Mouse (Mus musculus): ENCODE measurements around the gene Chrdl1. TPM values are rescaled to one million over a fixed set of nuclear protein-coding genes. Genes with fewer than 3 reads are reported as not detected.

The Chrdl1 gene
- polyA plus RNA-seq (2014; fragmentation: Nextera tagmentation; extraction: Ambion mirVana), result 22.0 and 25.0 TPM in 2 replicates

DNA sequence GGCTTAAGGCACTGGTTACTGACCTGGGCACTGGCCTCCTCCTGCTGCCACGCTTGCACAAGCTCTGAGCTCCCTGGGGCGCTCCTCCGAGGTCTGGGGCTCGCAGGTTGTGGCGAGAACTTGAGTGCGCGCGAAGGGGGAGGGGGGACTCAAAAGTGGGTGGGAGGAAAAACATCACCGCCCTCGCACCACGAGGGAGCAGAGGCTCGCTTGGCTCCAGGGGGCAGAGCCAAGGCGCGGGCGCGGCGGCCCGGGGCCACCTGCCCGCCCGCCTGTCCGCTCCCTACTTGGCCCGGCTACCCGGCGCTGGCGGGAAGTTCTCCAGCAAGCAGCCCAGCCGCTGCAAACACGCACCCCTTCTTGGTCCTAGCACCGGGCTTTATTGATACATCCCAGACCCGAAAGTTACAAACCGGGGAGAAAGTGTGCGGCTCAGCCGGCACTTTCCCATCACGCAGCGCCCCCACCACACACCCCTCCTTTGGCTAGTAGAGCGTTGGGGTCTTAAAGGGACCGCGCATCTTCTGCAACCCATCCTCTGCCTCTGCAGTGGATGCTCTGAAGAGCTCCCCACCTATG, at the start of gene Chrdl1:
Gene Chrdl1, minus strand, starts transcription at position 472 of the 579 bp plus-strand sequence.
- Histone ChIP-seq H3K4me2 (replicated peaks; ENCODE audit: low read depth, low read length) (peak within 1 kb of the TSS; percentile 44), H3K4me1 (ENCODE audit: control insufficient read depth, insufficient read depth, low read length) (no peaks in the 10 kb centered on the region), H3K27ac (ENCODE audit: low read length) (no peak within 1 kb of the TSS), H3K36me3 (ENCODE audit: control insufficient read depth, insufficient read depth, low read length) (no peaks in the 10 kb centered on the region), H3K9me3 (ENCODE audit: control insufficient read depth, low read depth, low read length) (no peaks in the 10 kb centered on the region), H3K27me3 (ENCODE audit: control insufficient read depth, insufficient read depth, low read length) (no peaks in the 10 kb centered on the region), H3K4me3 (ENCODE audit: low read depth, low read length) (peak within 1 kb of the TSS; percentile 34), H3K9ac (replicated peaks; ENCODE audit: low read depth, low read length) (no peak within 1 kb of the TSS)
- ATAC-seq (ENCODE audit: insufficient number of reproducible peaks, insufficient read depth, low FRiP score, low read depth), result peak; percentile 69; the same call in 1 of the 2 replicates
- 20% methylated on average over 32 of the region's 37 CpGs for WGBS

DNA sequence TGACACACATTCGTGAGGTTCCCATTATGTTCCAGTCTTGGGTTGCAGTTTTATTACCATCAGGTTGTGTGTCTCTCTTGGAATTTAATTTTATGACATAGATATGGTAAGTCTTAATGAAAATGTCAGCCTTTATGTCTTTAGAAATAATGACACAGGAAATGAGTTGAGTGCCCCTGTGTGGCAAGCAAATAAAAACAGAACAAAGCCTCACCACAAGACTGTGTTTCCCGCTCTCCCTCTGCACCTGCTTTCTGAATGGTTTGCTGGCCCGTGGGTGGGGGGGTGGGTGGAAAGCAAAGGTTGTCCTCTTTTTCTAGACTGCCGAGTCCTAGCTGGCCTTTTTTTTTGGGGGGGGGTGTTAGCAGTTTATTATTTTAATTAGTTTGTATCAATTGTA, 48.6 kb upstream of the Chrdl1 start:
- 63% methylated on average over 4 of the region's 4 CpGs for WGBS

DNA sequence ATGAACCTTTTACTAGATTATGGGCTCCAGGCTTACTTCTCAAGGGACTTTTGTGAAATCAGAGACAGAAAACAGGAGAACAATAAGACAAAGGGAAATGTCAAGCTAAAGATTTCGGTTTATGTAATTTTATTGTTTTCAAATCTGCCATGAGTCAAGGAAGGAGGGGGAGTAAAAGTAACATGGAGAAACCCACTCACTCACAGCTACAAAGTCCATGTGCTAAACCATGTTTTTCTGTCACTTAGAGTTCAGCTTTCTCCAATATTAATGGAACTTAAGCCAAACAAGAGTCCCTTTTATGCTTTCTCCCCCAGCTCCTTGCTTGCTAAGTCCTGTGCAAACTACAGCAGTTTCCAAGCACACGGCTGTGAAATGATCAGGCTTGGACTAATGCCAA, 10.5 kb upstream of the Chrdl1 start:
- no peak overlapping the region for H3K27ac ChIP-seq (ENCODE audit: low read length)
- no peak for ATAC-seq (ENCODE audit: insufficient number of reproducible peaks, insufficient read depth, low FRiP score, low read depth)

More for the DNA sequence above, 48.6 kb upstream of the Chrdl1 start:
- Histone ChIP-seq H3K4me1 (ENCODE audit: control insufficient read depth, insufficient read depth, low read length) (no peaks in the 10 kb centered on the region), H3K36me3 (ENCODE audit: control insufficient read depth, insufficient read depth, low read length) (no peaks in the 10 kb centered on the region), H3K4me3 (ENCODE audit: low read depth, low read length) (no peak overlapping the region), H3K27ac (ENCODE audit: low read length) (no peak overlapping the region), H3K4me2 (replicated peaks; ENCODE audit: low read depth, low read length) (no peak overlapping the region), H3K9me3 (ENCODE audit: control insufficient read depth, low read depth, low read length) (no peaks in the 10 kb centered on the region), H3K9ac (replicated peaks; ENCODE audit: low read depth, low read length) (no peak overlapping the region), H3K27me3 (ENCODE audit: control insufficient read depth, insufficient read depth, low read length) (no peaks in the 10 kb centered on the region)
- ATAC-seq (ENCODE audit: insufficient number of reproducible peaks, insufficient read depth, low FRiP score, low read depth), result no peak

DNA sequence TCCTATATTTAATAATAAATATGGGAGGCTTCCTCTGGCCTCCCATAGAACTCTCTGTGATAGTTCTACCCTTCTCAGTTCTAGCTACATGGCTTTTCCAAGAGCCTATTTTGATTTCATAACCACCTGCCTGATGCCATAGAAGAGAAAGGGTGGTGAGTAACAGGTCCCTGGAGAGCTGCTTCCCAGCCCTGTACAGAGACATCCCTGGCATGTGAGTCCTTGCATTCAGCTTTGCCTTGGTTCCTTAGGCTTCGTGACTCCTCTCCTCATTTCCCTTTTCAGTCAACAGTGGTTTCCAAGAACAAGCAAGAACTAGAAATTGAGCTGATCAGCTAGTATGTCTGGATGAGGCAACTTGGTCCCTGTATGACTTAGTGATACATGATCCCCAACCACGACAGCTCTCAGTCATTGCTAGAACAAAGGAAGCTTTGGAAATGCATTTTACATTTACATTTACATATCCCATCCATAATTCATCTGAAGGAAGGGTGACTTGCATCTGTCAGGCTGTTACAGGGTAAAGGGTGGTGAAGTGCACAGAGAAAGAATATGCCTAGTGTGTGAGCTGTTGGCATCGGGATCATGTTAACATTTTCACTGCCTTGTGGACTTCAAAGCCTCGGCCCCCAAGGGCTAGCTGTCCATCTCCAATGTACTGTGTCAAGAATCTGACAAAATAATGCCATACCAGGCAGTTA, 27.7 kb downstream of the Chrdl1 start:
- Histone ChIP-seq H3K27ac (ENCODE audit: low read length) (no peak overlapping the region), H3K4me3 (ENCODE audit: low read depth, low read length) (no peak overlapping the region), H3K36me3 (ENCODE audit: control insufficient read depth, insufficient read depth, low read length) (no peaks in the 10 kb centered on the region), H3K4me2 (replicated peaks; ENCODE audit: low read depth, low read length) (no peak overlapping the region), H3K9ac (replicated peaks; ENCODE audit: low read depth, low read length) (no peak overlapping the region), H3K27me3 (ENCODE audit: control insufficient read depth, insufficient read depth, low read length) (no peaks in the 10 kb centered on the region), H3K9me3 (ENCODE audit: control insufficient read depth, low read depth, low read length) (no peaks in the 10 kb centered on the region), H3K4me1 (ENCODE audit: control insufficient read depth, insufficient read depth, low read length) (no peaks in the 10 kb centered on the region)
- WGBS, result 83% methylated on average over 4 of the region's 4 CpGs
- no peak for ATAC-seq (ENCODE audit: insufficient number of reproducible peaks, insufficient read depth, low FRiP score, low read depth)

More for the DNA sequence above, 10.5 kb upstream of the Chrdl1 start:
- Histone ChIP-seq H3K36me3 (ENCODE audit: control insufficient read depth, insufficient read depth, low read length) (no peaks in the 10 kb centered on the region), H3K4me3 (ENCODE audit: low read depth, low read length) (no peak overlapping the region), H3K4me1 (ENCODE audit: control insufficient read depth, insufficient read depth, low read length) (no peaks in the 10 kb centered on the region), H3K9me3 (ENCODE audit: control insufficient read depth, low read depth, low read length) (no peaks in the 10 kb centered on the region), H3K27me3 (ENCODE audit: control insufficient read depth, insufficient read depth, low read length) (no peaks in the 10 kb centered on the region), H3K9ac (replicated peaks; ENCODE audit: low read depth, low read length) (no peak overlapping the region), H3K4me2 (replicated peaks; ENCODE audit: low read depth, low read length) (no peak overlapping the region)
- WGBS, result 52% methylated on average over 2 of the region's 2 CpGs

DNA sequence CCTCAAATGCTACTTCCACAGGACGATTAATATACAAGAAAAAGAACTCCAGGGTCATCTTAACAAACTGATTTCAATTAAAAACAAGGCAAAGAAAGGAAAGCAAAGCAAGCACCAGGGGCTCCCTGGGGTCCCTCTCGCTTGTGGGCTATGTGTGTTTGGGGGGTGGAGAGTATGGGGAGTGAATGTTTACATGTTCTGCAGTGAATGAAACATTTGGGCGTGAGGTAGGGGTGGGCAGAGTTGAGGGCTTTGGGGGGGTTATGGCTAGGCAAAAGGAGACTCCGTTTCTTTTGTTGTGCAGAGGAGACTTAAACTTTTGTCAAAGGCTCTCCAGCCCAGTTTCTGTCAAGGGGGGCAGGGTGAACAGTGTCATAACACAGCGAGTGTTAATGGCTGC, 46.8 kb downstream of the Chrdl1 start:
- 31% methylated on average over 5 of the region's 5 CpGs for WGBS
- Histone ChIP-seq H3K9ac (replicated peaks; ENCODE audit: low read depth, low read length) (no peak overlapping the region), H3K9me3 (ENCODE audit: control insufficient read depth, low read depth, low read length) (no peaks in the 10 kb centered on the region), H3K4me3 (ENCODE audit: low read depth, low read length) (no peak overlapping the region), H3K36me3 (ENCODE audit: control insufficient read depth, insufficient read depth, low read length) (no peaks in the 10 kb centered on the region), H3K27me3 (ENCODE audit: control insufficient read depth, insufficient read depth, low read length) (no peaks in the 10 kb centered on the region), H3K27ac (ENCODE audit: low read length) (no peak overlapping the region), H3K4me2 (replicated peaks; ENCODE audit: low read depth, low read length) (no peak overlapping the region), H3K4me1 (ENCODE audit: control insufficient read depth, insufficient read depth, low read length) (no peaks in the 10 kb centered on the region)
- no peak for ATAC-seq (ENCODE audit: insufficient number of reproducible peaks, insufficient read depth, low FRiP score, low read depth)

DNA sequence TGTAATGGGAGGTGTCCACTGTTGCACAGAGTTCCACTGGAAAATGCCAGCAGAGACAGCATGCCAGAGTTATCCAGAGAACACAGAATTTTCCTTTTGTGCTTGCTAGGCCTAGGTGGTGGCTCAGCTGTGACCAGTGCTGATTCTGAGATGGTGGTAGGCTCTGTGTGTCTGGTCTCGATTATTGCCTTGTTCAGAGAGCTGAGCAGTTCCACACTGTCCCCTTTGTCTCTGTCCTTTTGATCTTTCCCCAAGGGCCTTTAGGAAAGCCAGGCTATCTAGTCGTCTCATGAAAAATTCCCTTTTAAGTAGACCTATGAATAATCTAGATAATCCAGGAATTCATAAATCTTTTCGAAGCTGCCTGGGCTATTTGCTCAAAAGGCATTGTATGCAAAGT, 47.3 kb downstream of the Chrdl1 start:
- Histone ChIP-seq H3K4me1 (ENCODE audit: control insufficient read depth, insufficient read depth, low read length) (no peaks in the 10 kb centered on the region), H3K36me3 (ENCODE audit: control insufficient read depth, insufficient read depth, low read length) (no peaks in the 10 kb centered on the region), H3K4me3 (ENCODE audit: low read depth, low read length) (no peak overlapping the region), H3K4me2 (replicated peaks; ENCODE audit: low read depth, low read length) (no peak overlapping the region), H3K9me3 (ENCODE audit: control insufficient read depth, low read depth, low read length) (no peaks in the 10 kb centered on the region), H3K9ac (replicated peaks; ENCODE audit: low read depth, low read length) (no peak overlapping the region), H3K27ac (ENCODE audit: low read length) (no peak overlapping the region), H3K27me3 (ENCODE audit: control insufficient read depth, insufficient read depth, low read length) (no peaks in the 10 kb centered on the region)
- 44% methylated on average over 3 of the region's 3 CpGs for WGBS
- ATAC-seq (ENCODE audit: insufficient number of reproducible peaks, insufficient read depth, low FRiP score, low read depth), result no peak

DNA sequence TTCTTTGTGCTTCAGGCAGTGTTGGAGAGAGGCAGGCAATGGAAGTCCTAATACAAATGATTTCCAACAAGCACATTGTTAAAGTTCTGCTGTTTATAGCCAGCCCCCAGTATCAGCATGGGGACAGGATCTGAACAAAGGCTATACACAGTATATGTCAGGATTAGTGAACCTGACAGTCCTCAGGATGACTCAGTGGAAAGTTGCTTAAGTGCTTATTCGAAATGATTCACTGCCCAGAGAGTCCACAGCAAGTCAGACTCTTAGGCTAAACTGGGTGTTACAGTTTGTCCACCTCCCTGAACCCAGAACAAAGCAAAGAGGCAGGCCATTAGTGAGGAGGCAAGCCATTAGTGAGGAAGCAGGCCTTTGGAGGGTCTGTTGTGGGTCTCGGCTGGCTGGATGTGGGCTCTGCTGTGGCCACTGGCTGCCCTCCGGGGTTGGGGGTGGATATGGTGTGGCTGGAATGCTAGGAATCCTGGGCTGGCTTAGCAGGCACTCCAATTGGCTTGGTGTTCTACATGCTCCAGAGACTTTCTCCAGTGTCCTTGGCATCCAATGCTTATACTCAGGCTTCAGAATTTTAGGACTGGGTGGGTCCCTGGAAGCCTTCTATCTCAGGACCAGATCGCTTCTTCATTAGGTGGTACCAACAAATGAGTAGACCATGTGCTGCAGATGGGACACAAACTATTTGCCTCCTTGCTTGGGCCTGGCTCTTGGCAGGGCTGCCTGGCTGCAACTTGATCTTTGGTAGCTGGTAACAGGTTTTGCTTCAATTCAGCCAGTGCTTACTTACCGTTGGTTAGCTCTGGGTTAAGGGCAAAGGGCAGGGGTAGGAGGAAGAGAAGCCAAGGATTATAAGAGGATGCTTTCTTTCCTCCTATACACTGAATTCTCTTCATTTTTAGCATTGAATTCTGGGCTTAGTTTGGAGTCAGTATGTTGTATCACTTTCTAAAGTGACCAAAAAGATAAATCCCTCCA, 49.3 kb downstream of the Chrdl1 start:
- WGBS, result 52% methylated on average over 5 of the region's 5 CpGs
- ATAC-seq (ENCODE audit: insufficient number of reproducible peaks, insufficient read depth, low FRiP score, low read depth), result no peak
- Histone ChIP-seq H3K4me3 (ENCODE audit: low read depth, low read length) (no peak overlapping the region), H3K4me2 (replicated peaks; ENCODE audit: low read depth, low read length) (no peak overlapping the region), H3K36me3 (ENCODE audit: control insufficient read depth, insufficient read depth, low read length) (no peaks in the 10 kb centered on the region), H3K4me1 (ENCODE audit: control insufficient read depth, insufficient read depth, low read length) (no peaks in the 10 kb centered on the region), H3K9ac (replicated peaks; ENCODE audit: low read depth, low read length) (no peak overlapping the region), H3K27ac (ENCODE audit: low read length) (no peak overlapping the region), H3K27me3 (ENCODE audit: control insufficient read depth, insufficient read depth, low read length) (no peaks in the 10 kb centered on the region), H3K9me3 (ENCODE audit: control insufficient read depth, low read depth, low read length) (no peaks in the 10 kb centered on the region)

DNA sequence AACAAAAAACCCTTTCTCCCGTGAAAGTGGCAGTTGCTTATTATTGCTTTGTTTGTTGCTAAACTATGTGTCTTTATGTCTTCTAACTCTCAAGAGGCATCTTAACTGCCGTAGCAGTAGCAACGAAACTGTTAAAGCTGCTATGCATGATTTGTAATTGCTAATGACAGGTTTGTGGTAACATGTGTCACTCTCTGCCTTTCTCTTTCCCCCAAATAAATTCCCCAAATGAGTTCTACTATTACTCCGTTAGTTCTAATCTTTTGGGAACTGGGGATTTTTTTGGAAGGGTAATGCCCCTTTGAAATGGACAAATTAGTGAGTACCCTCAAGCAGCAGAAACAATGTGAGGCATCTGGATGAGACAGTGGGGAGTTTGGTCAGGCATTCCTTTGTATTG, 55.9 kb downstream of the Chrdl1 start:
- Histone ChIP-seq H3K36me3 (ENCODE audit: control insufficient read depth, insufficient read depth, low read length) (no peaks in the 10 kb centered on the region), H3K9me3 (ENCODE audit: control insufficient read depth, low read depth, low read length) (no peaks in the 10 kb centered on the region), H3K27ac (ENCODE audit: low read length) (no peak overlapping the region), H3K4me1 (ENCODE audit: control insufficient read depth, insufficient read depth, low read length) (no peaks in the 10 kb centered on the region), H3K4me2 (replicated peaks; ENCODE audit: low read depth, low read length) (no peak overlapping the region), H3K4me3 (ENCODE audit: low read depth, low read length) (no peak overlapping the region), H3K27me3 (ENCODE audit: control insufficient read depth, insufficient read depth, low read length) (0 out of 2 replicates have a peak, but pooled peaks cover 2% of the 10 kb centered on the region), H3K9ac (replicated peaks; ENCODE audit: low read depth, low read length) (no peak overlapping the region)
- ATAC-seq (ENCODE audit: insufficient number of reproducible peaks, insufficient read depth, low FRiP score, low read depth), result no peak
- WGBS, result 61% methylated on average over 4 of the region's 4 CpGs
